In the genomic region with DNA sequence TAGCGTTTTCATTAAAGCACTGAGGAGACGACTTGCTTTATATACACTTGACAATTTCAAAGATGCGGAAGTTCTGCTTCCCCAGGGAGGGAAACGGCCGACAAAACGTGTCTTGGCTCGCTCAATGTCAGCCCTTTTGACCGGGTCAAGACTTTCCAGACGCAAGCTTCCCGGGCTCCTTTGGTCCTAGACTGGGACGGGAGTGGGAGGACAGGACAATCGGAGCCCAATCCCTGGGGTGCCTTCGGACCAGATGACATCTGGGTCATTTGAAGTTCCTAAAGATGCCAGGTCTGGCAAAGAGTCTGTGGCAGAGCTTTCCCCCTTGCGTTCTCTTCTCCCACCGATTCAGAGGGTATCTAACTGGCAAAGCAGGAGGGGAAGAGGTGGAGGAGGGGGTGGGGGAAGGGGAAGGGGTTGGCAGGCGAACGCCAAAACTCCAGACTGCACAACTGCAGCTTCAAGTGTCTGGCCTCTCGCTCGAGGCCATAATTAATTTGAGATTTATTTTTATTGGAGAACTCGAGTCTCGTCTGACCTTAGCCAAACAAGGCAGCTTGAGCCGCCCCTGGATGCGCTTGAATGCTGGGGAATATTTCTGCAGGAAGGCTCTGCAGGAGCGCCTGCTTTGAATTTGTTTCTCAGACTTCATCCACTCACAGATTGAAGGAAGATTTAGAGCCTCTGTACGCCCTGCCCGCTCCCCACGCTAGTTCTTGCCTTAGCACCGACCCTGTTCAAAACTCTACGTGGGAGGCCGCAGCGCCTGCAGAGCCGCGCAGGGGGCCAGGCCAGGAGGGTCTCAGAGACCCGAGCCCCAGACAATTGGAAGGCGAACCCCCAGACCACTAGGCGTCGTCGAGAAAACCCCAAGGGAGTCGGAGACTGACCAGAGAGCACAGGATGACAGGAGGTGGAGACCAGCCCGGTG, we compare ENCODE assay signal across 9 mouse cellular contexts. TPM values are rescaled to one million over a fixed set of nuclear protein-coding genes. Genes with fewer than 3 reads are reported as not detected.
DNase-seq lines count a peak whose midpoint lies in the region; ATAC-seq and TF ChIP-seq lines count a peak whose summit lies in the region.
"Had no signal": no experiment of that assay in that cellular context is flagged by ENCODE, and none has a peak within 500 bp of the region (broad histone marks: within the 10 kb centered on the region; RNA-seq: fewer than 3 reads in every experiment).

No protein-coding gene starts in this region.

- TF ChIP-seq CTCF in kidney, adult 2 months (conservative IDR thresholded peaks at IDR 0.05; ENCODE audit: insufficient read depth, insufficient read length, low read depth, low read length), result no peak

- peaks cover 100% of the 10 kb centered on the region for H3K27me3 ChIP-seq in forebrain, embryonic 10.5 days (ENCODE audit: poor library complexity, severe bottlenecking)
- H3K27me3 ChIP-seq in forebrain, embryonic 15.5 days, result peaks cover 89% of the 10 kb centered on the region
- peaks cover 2% of the 10 kb centered on the region for H3K27me3 ChIP-seq in kidney, adult 2 months (replicated peaks; ENCODE audit: control insufficient read depth, insufficient read depth, low read length)

- no peak overlapping the region for H3K4me2 ChIP-seq in forebrain, embryonic 15.5 days (replicated peaks)

- DNase-seq in forebrain, embryonic 10.5 days (ENCODE audit: extremely low spot score, low spot score), result peak; percentile 42
- peak; percentile 65 to 69 for DNase-seq in heart, adult 9 months (ENCODE audit: low spot score in 2 of 2)
- DNase-seq in kidney, adult 2 months, result peak; percentile 79
- DNase-seq in lung, postnatal 36 days, result peak; percentile 35
- DNase-seq in urinary bladder, postnatal 14 days (ENCODE audit: low spot score), result no peak
- no peak for DNase-seq in adipocyte (ENCODE audit: low spot score)
- no peak for DNase-seq in left cerebral cortex, postnatal 14 days (ENCODE audit: low spot score in 2 of 2)

- peak overlapping the region; percentile 80 for H3K27ac ChIP-seq in forebrain, embryonic 10.5 days
- H3K27ac ChIP-seq in forebrain, embryonic 15.5 days (replicated peaks), result no peak overlapping the region
- no peak overlapping the region for H3K27ac ChIP-seq in kidney, adult 2 months (ENCODE audit: insufficient read depth, low read depth, low read length)

- peak overlapping the region; percentile 39 for H3K4me3 ChIP-seq in forebrain, embryonic 10.5 days
- no peak overlapping the region for H3K4me3 ChIP-seq in forebrain, embryonic 15.5 days
- no peak overlapping the region for H3K4me3 ChIP-seq in kidney, adult 2 months (ENCODE audit: insufficient read depth, low read depth, low read length)

- peaks cover 99% of the 10 kb centered on the region for H3K4me1 ChIP-seq in forebrain, embryonic 10.5 days
- H3K4me1 ChIP-seq in forebrain, embryonic 15.5 days, result peaks cover 44% of the 10 kb centered on the region
- no peaks in the 10 kb centered on the region; the same call in 1 of the 2 replicates for H3K4me1 ChIP-seq in kidney, adult 2 months (ENCODE audit: control insufficient read depth, insufficient read depth, low read length)

- H3K9me3 ChIP-seq in forebrain, embryonic 10.5 days, result no peaks in the 10 kb centered on the region
- H3K9me3 ChIP-seq in forebrain, embryonic 15.5 days, result no peaks in the 10 kb centered on the region

- no peak for ATAC-seq in forebrain, embryonic 15.5 days (replicated peaks)

- no peaks in the 10 kb centered on the region for H3K36me3 ChIP-seq in forebrain, embryonic 10.5 days (replicated peaks)
- no peaks in the 10 kb centered on the region for H3K36me3 ChIP-seq in forebrain, embryonic 15.5 days
- H3K36me3 ChIP-seq in kidney, adult 2 months (ENCODE audit: control insufficient read depth, insufficient read depth, low read length), result no peaks in the 10 kb centered on the region

- WGBS in forebrain, embryonic 10.5 days, result under 1% methylated on average over 40 of the region's 40 CpGs
- WGBS in forebrain, embryonic 15.5 days, result under 1% methylated on average over 40 of the region's 40 CpGs
- 17% methylated on average over 40 of the region's 40 CpGs for WGBS in kidney, adult 2 months

- TF ChIP-seq POLR2A in kidney, adult 2 months (IDR thresholded peaks at IDR 0.05; ENCODE audit: low read depth, low read length), result no peak

- intact Hi-C loops in left cerebral cortex, postnatal 14 days (cut with DNase I), result no loop called here

- no peak overlapping the region for H3K9ac ChIP-seq in forebrain, embryonic 15.5 days (replicated peaks)

RNA-seq across cellular contexts. Expression of a gene that starts 2.3 kb away (rescaled TPM):
- 22.5 and 24.5 TPM in 2 replicates for polyA plus RNA-seq in forebrain, embryonic 10.5 days (2016; fragmentation: Nextera tagmentation; extraction: Ambion mirVana)
- 6.1 and 6.2 TPM in 2 replicates for polyA plus RNA-seq in forebrain, embryonic 15.5 days (2015; fragmentation: Nextera tagmentation; extraction: Ambion mirVana)
- polyA plus RNA-seq in kidney, adult 2 months (2012; rRNA removed), result 7.2 and 9.6 TPM in 2 replicates
- 1 to 10 TPM; 7.6 to 7.8 TPM for total RNA-seq in left cerebral cortex, postnatal 14 days (2021)
- polyA plus RNA-seq: C2C12 had no signal

Comparison
In these comparisons a context has a peak if more than half of its experiments do, and no peak if none do; other contexts are left out.
1. DNase-seq: peak in forebrain, embryonic 10.5 days (single experiment), heart, adult 9 months (2 of 2), kidney, adult 2 months (single experiment) and lung, postnatal 36 days (single experiment); none in urinary bladder, postnatal 14 days (single experiment), adipocyte (single experiment) and left cerebral cortex, postnatal 14 days (0 of 2).